Mouse (Mus musculus) stomach, postnatal 0 days (tissue): ENCODE results near the gene Flg. TPM values are rescaled to one million over a fixed set of nuclear protein-coding genes. Genes with fewer than 3 reads are reported as not detected.

Source experiments
- ATAC-seq: fragments of 200-750 bp; cut with Nextera tagmentation; 2 replicates; pipeline ENCODE4 v1.8.0; 2017; ENCODE audit not compliant: low FRiP score, low TSS enrichment
- DNase-seq: peaks from one replicate; pipeline ENCODE4 v3.0.0-alpha.2; 2016; ENCODE audit warnings: low spot score
- H3K27ac ChIP-seq: fragments of 300-500 bp; sonication (generic); replicated peaks from 2 replicates; pipeline ENCODE4 v1.5.1; 2014; ENCODE audit warnings: mild to moderate bottlenecking, control low read depth
- H3K27me3 ChIP-seq: fragments of 300-500 bp; sonication (generic); 2 replicates; pipeline ENCODE4 v1.6.1; 2014; ENCODE audit warnings: low read length; ENCODE audit not compliant: control insufficient read depth, insufficient read depth
- H3K36me3 ChIP-seq: fragments of 300-500 bp; sonication (generic); 2 replicates; pipeline ENCODE4 v1.6.1; 2014; ENCODE audit warnings: low read length, mixed read lengths; ENCODE audit not compliant: control insufficient read depth, insufficient read depth
- H3K4me1 ChIP-seq: fragments of 300-500 bp; sonication (generic); replicated peaks from 2 replicates; pipeline ENCODE4 v1.6.1; 2014; ENCODE audit warnings: antibody characterized with exemption; ENCODE audit not compliant: control insufficient read depth, insufficient read depth
- H3K4me2 ChIP-seq: fragments of 300-500 bp; sonication (generic); replicated peaks from 2 replicates; pipeline ENCODE4 v1.6.1; 2014; ENCODE audit warnings: low read depth, mild to moderate bottlenecking, control low read depth, moderate library complexity
- H3K4me3 ChIP-seq: fragments of 300-500 bp; sonication (generic); 2 replicates; pipeline ENCODE4 v1.5.1; 2014; ENCODE audit warnings: low read depth, low read length, control low read depth
- H3K9ac ChIP-seq: fragments of 300-500 bp; sonication (generic); 2 replicates; pipeline ENCODE4 v1.6.1; 2014; ENCODE audit warnings: mild to moderate bottlenecking, low read length, control low read depth, mixed read lengths
- H3K9me3 ChIP-seq: fragments of 300-500 bp; sonication (generic); 2 replicates; pipeline ENCODE4 v1.6.1; 2016; ENCODE audit warnings: low read length; ENCODE audit not compliant: control insufficient read depth
- CTCF ChIP-seq: IDR thresholded peaks from 2 replicates; pipeline ENCODE4 v1.5.1; 2016; ENCODE audit warnings: antibody characterized with exemption, low read depth, mild to moderate bottlenecking, moderate library complexity
- EP300 ChIP-seq: optimal IDR thresholded peaks from 2 replicates; pipeline ENCODE3; 2016; ENCODE audit warnings: antibody characterized with exemption
- WGBS: fragments of 180-500 bp; shearing (Covaris S2); extraction: QIAGEN DNeasy Blood & Tissue Kit; methylation state at CpG from one replicate; pipeline ENCODE4 v1.1.7; 2014; 5-methylcytosine and 5-hydroxymethylcytosine counted together
- polyA plus RNA-seq: library from polyadenylated mRNA; unstranded; fragments of >200 nt; fragmentation: Nextera tagmentation; extraction: Ambion mirVana; gene quantifications from 2 replicates; pipeline ENCODE4 v1.2.1, GENCODE M21; 2015

Flg gene
- polyA plus RNA-seq, 1 experiment from 2014 or later, result 551 TPM

- TF ChIP-seq EP300 (no peak), CTCF (peak; percentile 66)
- no peak overlapping the region for H3K9ac ChIP-seq
- H3K27ac ChIP-seq, result no peak overlapping the region
- no peaks in the 10 kb centered on the region for H3K36me3 ChIP-seq
- H3K4me2 ChIP-seq, result no peak overlapping the region
- H3K27me3 ChIP-seq, result no peaks in the 10 kb centered on the region
- H3K9me3 ChIP-seq, result no peaks in the 10 kb centered on the region
- WGBS, result 94% methylated on average over 1 of the region's 1 CpGs
- no peak for ATAC-seq
- H3K4me1 ChIP-seq, result no peaks in the 10 kb centered on the region
- H3K4me3 ChIP-seq, result no peak overlapping the region
- no peak for DNase-seq
Measured at GRCm38 (mm10) chr3:93314388-93314787, 41.1 kb downstream of the Flg start.

GRCm38 (mm10) chr3:93319449-93319848 lies 46.1 kb downstream of the Flg start, which contains the start of gene Hrnr:
Gene Hrnr, plus strand, starts transcription at chr3:93319749.
- ATAC-seq (no peak), DNase-seq (no peak)
- no peak within 1 kb of the TSS for H3K4me3 ChIP-seq
- 61% methylated on average over 2 of the region's 2 CpGs for WGBS
- H3K4me1 ChIP-seq, result no peaks in the 10 kb centered on the region
- no peak within 1 kb of the TSS for H3K4me2 ChIP-seq
- H3K36me3 ChIP-seq, result no peaks in the 10 kb centered on the region
- no peak for TF ChIP-seq CTCF
- no peak for TF ChIP-seq EP300
- H3K9ac ChIP-seq, result no peak within 1 kb of the TSS
- no peaks in the 10 kb centered on the region for H3K9me3 ChIP-seq
- H3K27ac ChIP-seq, result no peak within 1 kb of the TSS
- H3K27me3 ChIP-seq, result no peaks in the 10 kb centered on the region

- Histone ChIP-seq H3K27ac (no peak overlapping the region), H3K4me1 (no peaks in the 10 kb centered on the region), H3K4me2 (no peak overlapping the region), H3K27me3 (no peaks in the 10 kb centered on the region), H3K4me3 (no peak overlapping the region), H3K9ac (no peak overlapping the region), H3K36me3 (no peaks in the 10 kb centered on the region), H3K9me3 (no peaks in the 10 kb centered on the region)
- no peak for DNase-seq
- TF ChIP-seq CTCF (no peak), EP300 (no peak)
- ATAC-seq, result no peak
Measured at GRCm38 (mm10) chr3:93337749-93338148, 64.4 kb downstream of the Flg start.

GRCm38 (mm10) chr3:93340021-93340420 lies 66.7 kb downstream of the Flg start:
- TF ChIP-seq CTCF, result no peak
- TF ChIP-seq EP300, result no peak
- Histone ChIP-seq H3K4me3 (no peak overlapping the region), H3K4me1 (no peaks in the 10 kb centered on the region), H3K36me3 (no peaks in the 10 kb centered on the region), H3K9ac (no peak overlapping the region), H3K27me3 (no peaks in the 10 kb centered on the region), H3K27ac (no peak overlapping the region), H3K4me2 (no peak overlapping the region), H3K9me3 (no peaks in the 10 kb centered on the region)
- DNase-seq, result no peak
- WGBS, result 87% methylated on average over 4 of the region's 4 CpGs
- ATAC-seq, result no peak

Other genes with a start within 250 kb of the Flg start
- 0.05 and 0.08 TPM in 2 replicates for gene Gm4858, start 204.7 kb upstream of the Flg start, polyA plus RNA-seq
- 3.3 and 3.7 TPM in 2 replicates for gene Crnn, start 128.7 kb upstream of the Flg start, polyA plus RNA-seq
- 0.17 and 0.29 TPM in 2 replicates for gene Flg2, start 76.2 kb upstream of the Flg start, polyA plus RNA-seq
- gene Hrnr, start 46.2 kb downstream of the Flg start, polyA plus RNA-seq, result 60.2 and 63.1 TPM in 2 replicates
- 181 and 233 TPM in 2 replicates for gene Rptn, start 120.2 kb downstream of the Flg start, polyA plus RNA-seq
- 0.86 and 1.1 TPM in 2 replicates for gene Tchh, start 168.8 kb downstream of the Flg start, polyA plus RNA-seq
- not detected in 2 replicates for gene Tchhl1, start 195.2 kb downstream of the Flg start, polyA plus RNA-seq
- gene S100a11, start 247.0 kb downstream of the Flg start, polyA plus RNA-seq, result 1,952 and 2,093 TPM in 2 replicates